Mouse (Mus musculus): ENCODE measurements around the gene Ccdc183. TPM values are rescaled to one million over a fixed set of nuclear protein-coding genes. Genes with fewer than 3 reads are reported as not detected.

Gene Ccdc183
- polyA plus RNA-seq, 1 experiment from 2014 or later = 0.27 TPM

- ATAC-seq (ENCODE audit: low FRiP score, low read depth) = peak; percentile 98
- H3K27me3 ChIP-seq = peaks cover 39% of the 10 kb centered on the region
- peak within 1 kb of the TSS; percentile 56 for H3K4me3 ChIP-seq
- peak within 1 kb of the TSS; percentile 59 for H3K9ac ChIP-seq
- under 1% methylated on average over 43 of the region's 45 CpGs for whole genome bisulfite sequencing
- peak within 1 kb of the TSS; percentile 91 for H3K27ac ChIP-seq (replicated peaks)
- peak within 1 kb of the TSS; percentile 73 for H3K4me2 ChIP-seq
- 0 out of 2 replicates have a peak, but pooled peaks cover 4% of the 10 kb centered on the region for H3K36me3 ChIP-seq
- peaks cover 52% of the 10 kb centered on the region for H3K4me1 ChIP-seq (replicated peaks)
- H3K9me3 ChIP-seq = no peaks in the 10 kb centered on the region
Observed at GRCm38 (mm10) chr2:25574579-25575431, 42.7 kb downstream of the Ccdc183 start, which contains the start of the genes Mamdc4 and Phpt1. Mamdc4 (minus strand) TSS chr2:25574845. Phpt1 (minus strand) TSS chr2:25575224.

- Histone ChIP-seq H3K36me3 (0 out of 2 replicates have a peak, but pooled peaks cover 4% of the 10 kb centered on the region), H3K9me3 (no peaks in the 10 kb centered on the region), H3K4me1 (replicated peaks) (peaks cover 46% of the 10 kb centered on the region), H3K4me3 (peak overlapping the region; percentile 56), H3K27ac (replicated peaks) (peak overlapping the region; percentile 91), H3K27me3 (peaks cover 32% of the 10 kb centered on the region), H3K9ac (peak overlapping the region; percentile 59), H3K4me2 (peak overlapping the region; percentile 73)
- ATAC-seq (ENCODE audit: low FRiP score, low read depth) = no peak
- 15% methylated on average over 11 of the region's 11 CpGs for WGBS
Observed at GRCm38 (mm10) chr2:25574136-25574535, 43.3 kb downstream of the Ccdc183 start.

GRCm38 (mm10) chr2:25573068-25573467, 44.4 kb downstream of the Ccdc183 start:
- Histone ChIP-seq H3K9me3 (no peaks in the 10 kb centered on the region), H3K27me3 (peaks cover 22% of the 10 kb centered on the region), H3K36me3 (peaks cover 7% of the 10 kb centered on the region; the same call in 1 of the 2 replicates), H3K9ac (no peak overlapping the region), H3K4me1 (replicated peaks) (peaks cover 35% of the 10 kb centered on the region), H3K4me3 (no peak overlapping the region), H3K27ac (replicated peaks) (no peak overlapping the region), H3K4me2 (peak overlapping the region; percentile 73; the same call in 1 of the 2 replicates)
- 91% methylated on average over 2 of the region's 2 CpGs for WGBS
- no peak for ATAC-seq (ENCODE audit: low FRiP score, low read depth)

- Histone ChIP-seq H3K9ac (no peak overlapping the region), H3K4me3 (no peak overlapping the region), H3K4me2 (no peak overlapping the region), H3K4me1 (replicated peaks) (peaks cover 24% of the 10 kb centered on the region), H3K9me3 (no peaks in the 10 kb centered on the region), H3K36me3 (peaks cover 3% of the 10 kb centered on the region; the same call in 1 of the 2 replicates), H3K27me3 (peaks cover 3% of the 10 kb centered on the region), H3K27ac (replicated peaks) (no peak overlapping the region)
- no peak for ATAC-seq (ENCODE audit: low FRiP score, low read depth)
- WGBS = 93% methylated on average over 4 of the region's 4 CpGs
Observed at GRCm38 (mm10) chr2:25571221-25571620, 46.3 kb downstream of the Ccdc183 start.

- 97% methylated on average over 3 of the region's 3 CpGs for WGBS
- H3K4me2 ChIP-seq = no peak overlapping the region
- no peak for ATAC-seq (ENCODE audit: low FRiP score, low read depth)
- H3K27ac ChIP-seq (replicated peaks) = no peak overlapping the region
- H3K9me3 ChIP-seq = no peaks in the 10 kb centered on the region
- H3K4me3 ChIP-seq = no peak overlapping the region
- no peak overlapping the region for H3K9ac ChIP-seq
- H3K36me3 ChIP-seq = peaks cover 3% of the 10 kb centered on the region
- H3K4me1 ChIP-seq (replicated peaks) = peaks cover 16% of the 10 kb centered on the region
- no peaks in the 10 kb centered on the region for H3K27me3 ChIP-seq
Observed at GRCm38 (mm10) chr2:25569323-25569722, 48.2 kb downstream of the Ccdc183 start.

GRCm38 (mm10) chr2:25568473-25569019, 48.9 kb downstream of the Ccdc183 start:
- no peak overlapping the region for H3K27ac ChIP-seq (replicated peaks)
- H3K9me3 ChIP-seq = no peaks in the 10 kb centered on the region
- no peak overlapping the region for H3K4me2 ChIP-seq
- ATAC-seq (ENCODE audit: low FRiP score, low read depth) = no peak
- H3K4me3 ChIP-seq = no peak overlapping the region
- H3K9ac ChIP-seq = no peak overlapping the region
- 89% methylated on average over 6 of the region's 6 CpGs for WGBS
- peaks cover 9% of the 10 kb centered on the region for H3K4me1 ChIP-seq (replicated peaks)
- H3K36me3 ChIP-seq = peaks cover 7% of the 10 kb centered on the region
- no peaks in the 10 kb centered on the region for H3K27me3 ChIP-seq

- ATAC-seq (ENCODE audit: low FRiP score, low read depth) = no peak
- Histone ChIP-seq H3K9me3 (no peaks in the 10 kb centered on the region), H3K4me2 (no peak overlapping the region), H3K27me3 (no peaks in the 10 kb centered on the region), H3K4me1 (replicated peaks) (no peaks in the 10 kb centered on the region), H3K27ac (replicated peaks) (no peak overlapping the region), H3K4me3 (no peak overlapping the region), H3K9ac (no peak overlapping the region), H3K36me3 (peaks cover 27% of the 10 kb centered on the region)
- 87% methylated on average over 6 of the region's 6 CpGs for WGBS
Observed at GRCm38 (mm10) chr2:25566558-25566957, 50.9 kb downstream of the Ccdc183 start.

- peak; percentile 23; the same call in 1 of the 2 replicates for ATAC-seq (ENCODE audit: low FRiP score, low read depth)
- no peak overlapping the region for H3K27ac ChIP-seq (replicated peaks)
- WGBS = 84% methylated on average over 8 of the region's 8 CpGs
- no peak overlapping the region for H3K4me3 ChIP-seq
- H3K9ac ChIP-seq = no peak overlapping the region
- H3K9me3 ChIP-seq = no peaks in the 10 kb centered on the region
- no peak overlapping the region for H3K4me2 ChIP-seq
- H3K36me3 ChIP-seq = peaks cover 35% of the 10 kb centered on the region
- H3K27me3 ChIP-seq = no peaks in the 10 kb centered on the region
- H3K4me1 ChIP-seq (replicated peaks) = no peaks in the 10 kb centered on the region
Observed at GRCm38 (mm10) chr2:25565741-25566140, 51.7 kb downstream of the Ccdc183 start.

GRCm38 (mm10) chr2:25561946-25562345, 55.5 kb downstream of the Ccdc183 start:
- Histone ChIP-seq H3K27ac (replicated peaks) (no peak overlapping the region), H3K4me2 (no peak overlapping the region), H3K9me3 (no peaks in the 10 kb centered on the region), H3K27me3 (no peaks in the 10 kb centered on the region), H3K9ac (no peak overlapping the region), H3K4me3 (no peak overlapping the region), H3K4me1 (replicated peaks) (peaks cover 23% of the 10 kb centered on the region), H3K36me3 (peaks cover 42% of the 10 kb centered on the region)
- ATAC-seq (ENCODE audit: low FRiP score, low read depth) = no peak
- 83% methylated on average over 9 of the region's 9 CpGs for WGBS

GRCm38 (mm10) chr2:25560551-25560950, 56.9 kb downstream of the Ccdc183 start:
- no peak for ATAC-seq (ENCODE audit: low FRiP score, low read depth)
- Histone ChIP-seq H3K36me3 (peaks cover 42% of the 10 kb centered on the region), H3K9me3 (no peaks in the 10 kb centered on the region), H3K27me3 (no peaks in the 10 kb centered on the region), H3K27ac (replicated peaks) (no peak overlapping the region), H3K4me1 (replicated peaks) (peaks cover 30% of the 10 kb centered on the region), H3K9ac (no peak overlapping the region), H3K4me3 (no peak overlapping the region), H3K4me2 (no peak overlapping the region)
- 94% methylated on average over 8 of the region's 8 CpGs for WGBS

GRCm38 (mm10) chr2:25558774-25559173, 58.7 kb downstream of the Ccdc183 start:
- H3K4me2 ChIP-seq = peak overlapping the region; percentile 88
- H3K4me1 ChIP-seq (replicated peaks) = peaks cover 30% of the 10 kb centered on the region
- no peak overlapping the region for H3K27ac ChIP-seq (replicated peaks)
- H3K36me3 ChIP-seq = peaks cover 40% of the 10 kb centered on the region
- peak overlapping the region; percentile 92; the same call in 1 of the 2 replicates for H3K9ac ChIP-seq
- WGBS = 73% methylated on average over 6 of the region's 6 CpGs
- no peak for ATAC-seq (ENCODE audit: low FRiP score, low read depth)
- peak overlapping the region; percentile 84 for H3K4me3 ChIP-seq
- H3K27me3 ChIP-seq = no peaks in the 10 kb centered on the region
- no peaks in the 10 kb centered on the region for H3K9me3 ChIP-seq

Data from hindbrain, embryonic 15.5 days (tissue).